Mouse (Mus musculus) thymus, adult 2 months (tissue): Measurements from ENCODE around the gene Fabp6. TPM values are rescaled to one million over a fixed set of nuclear protein-coding genes. Genes with fewer than 3 reads are reported as not detected.

Experiments
- DNase-seq: peaks from one replicate; pipeline ENCODE4 v3.0.0; 2021
- H3K27ac ChIP-seq: fragments of 200-500 bp; 2 replicates; pipeline ENCODE4 v1.5.1; 2012; ENCODE audit warnings: low read length, control low read depth; ENCODE audit not compliant: control insufficient read depth, insufficient read depth
- H3K27me3 ChIP-seq: fragments of 200-500 bp; 2 replicates; pipeline ENCODE4 v1.6.1; 2012; ENCODE audit warnings: mild to moderate bottlenecking, low read length, moderate library complexity, mixed read lengths; ENCODE audit not compliant: control insufficient read depth, insufficient read depth
- H3K36me3 ChIP-seq: fragments of 200-500 bp; 2 replicates; pipeline ENCODE4 v1.6.1; 2012; ENCODE audit warnings: mild to moderate bottlenecking, low read length, moderate library complexity; ENCODE audit not compliant: control insufficient read depth, insufficient read depth
- H3K4me1 ChIP-seq: fragments of 200-500 bp; replicated peaks from 2 replicates; pipeline ENCODE4 v1.6.1; 2012; ENCODE audit warnings: low read length; ENCODE audit not compliant: control insufficient read depth, insufficient read depth
- H3K4me3 ChIP-seq: fragments of 200-500 bp; 2 replicates; pipeline ENCODE4 v1.5.1; 2012; ENCODE audit warnings: mild to moderate bottlenecking, low read length, control low read depth, moderate library complexity; ENCODE audit not compliant: control insufficient read depth, insufficient read depth
- CTCF ChIP-seq: fragments of 200-500 bp; IDR thresholded peaks from 2 replicates; pipeline ENCODE4 v1.5.1; 2012; ENCODE audit warnings: mild to moderate bottlenecking, control low read depth, low read length, moderate library complexity, borderline replicate concordance; ENCODE audit not compliant: control insufficient read depth, poor library complexity, insufficient read depth; ENCODE audit errors: extremely low read depth
- POLR2A ChIP-seq: fragments of 200-500 bp; IDR thresholded peaks from 2 replicates; pipeline ENCODE4 v1.6.1; 2012; ENCODE audit warnings: mild to moderate bottlenecking, low read length, control low read depth, moderate library complexity; ENCODE audit not compliant: control insufficient read depth, poor library complexity, insufficient read depth; ENCODE audit errors: extremely low read depth
- WGBS: fragments of 180-500 bp; shearing (Covaris S2); methylation state at CpG from one replicate; pipeline ENCODE4 v1.1.7; 2018; 5-methylcytosine and 5-hydroxymethylcytosine counted together
- polyA plus RNA-seq: library from polyadenylated mRNA; depleted of rRNA; stranded (reverse); fragments of >200 nt; gene quantifications from 2 replicates; pipeline ENCODE4 v1.2.3, GENCODE M21; 2012

Fabp6 gene
- polyA plus RNA-seq, 1 experiment = 1.4 TPM

DNA sequence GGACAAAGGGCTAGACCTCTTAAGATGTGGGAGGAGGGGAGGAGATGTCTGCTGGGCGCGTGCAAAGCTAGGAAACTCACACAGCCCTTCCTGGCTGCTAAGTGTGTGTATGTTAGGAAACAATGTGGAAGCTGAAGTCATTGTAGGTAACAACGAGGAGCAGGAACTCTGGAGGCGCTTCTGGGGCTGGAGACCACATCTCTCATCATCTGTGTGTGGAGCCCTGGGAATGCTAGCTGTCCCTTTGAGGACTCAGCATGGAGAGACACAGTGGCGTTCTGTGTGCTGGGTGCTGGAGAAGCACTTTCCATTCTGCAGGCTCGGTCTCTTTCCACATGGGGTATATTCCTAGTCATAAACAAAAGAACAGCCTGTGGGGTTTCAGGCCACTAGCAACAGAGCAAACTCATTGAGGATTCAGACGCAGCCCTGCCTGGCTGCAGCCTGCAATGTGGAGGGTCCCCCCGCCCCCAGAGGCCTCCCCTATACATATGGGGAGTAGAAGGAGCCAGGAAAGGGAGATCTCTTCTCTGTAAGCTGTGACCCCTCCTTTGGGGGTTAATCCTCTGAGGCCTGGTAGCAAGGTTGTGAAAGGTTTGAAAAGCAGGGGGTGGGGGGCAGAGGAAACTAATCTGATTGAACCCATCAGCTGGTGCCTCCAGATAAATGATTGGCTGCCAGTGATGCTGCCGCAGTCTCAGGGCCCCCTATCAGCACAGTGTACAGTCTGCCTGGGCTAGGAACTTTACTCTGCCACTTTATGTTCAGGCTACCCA is 25.8 kb downstream of the Fabp6 start:
- no peak overlapping the region for H3K4me3 ChIP-seq
- no peak for DNase-seq
- no peaks in the 10 kb centered on the region for H3K36me3 ChIP-seq
- WGBS = 45% methylated on average over 9 of the region's 9 CpGs
- peaks cover 7% of the 10 kb centered on the region; the same call in 1 of the 2 replicates for H3K4me1 ChIP-seq
- H3K27ac ChIP-seq = no peak overlapping the region
- TF ChIP-seq CTCF = no peak
- TF ChIP-seq POLR2A = no peak
- H3K27me3 ChIP-seq = no peaks in the 10 kb centered on the region

DNA sequence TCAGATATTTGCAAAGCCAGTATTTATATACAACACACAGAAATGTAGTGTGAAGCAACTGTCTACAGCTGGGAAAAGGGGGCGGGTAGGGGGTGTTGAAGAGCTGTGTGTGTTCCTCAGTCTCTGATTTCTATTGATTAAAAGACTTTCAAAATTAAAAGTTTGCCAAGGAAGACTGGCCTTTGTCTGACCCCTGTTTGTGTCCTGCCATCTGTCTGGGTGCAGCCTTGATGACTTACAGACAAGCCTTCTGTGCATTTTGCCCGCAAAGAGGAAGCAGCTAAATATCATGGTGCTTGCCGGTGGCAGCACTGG is 26.3 kb downstream of the Fabp6 start:
- Histone ChIP-seq H3K36me3 (no peaks in the 10 kb centered on the region), H3K27ac (no peak overlapping the region), H3K27me3 (no peaks in the 10 kb centered on the region), H3K4me3 (no peak overlapping the region), H3K4me1 (peaks cover 7% of the 10 kb centered on the region; the same call in 1 of the 2 replicates)
- WGBS = 30% methylated on average over 3 of the region's 3 CpGs
- DNase-seq = no peak
- no peak for TF ChIP-seq POLR2A
- TF ChIP-seq CTCF = no peak

- no peak for DNase-seq
- 78% methylated on average over 11 of the region's 11 CpGs for WGBS
- Histone ChIP-seq H3K4me3 (no peak overlapping the region), H3K4me1 (no peaks in the 10 kb centered on the region), H3K27me3 (no peaks in the 10 kb centered on the region), H3K36me3 (no peaks in the 10 kb centered on the region), H3K27ac (no peak overlapping the region)
- TF ChIP-seq POLR2A (no peak), CTCF (no peak)
Measured at GRCm38 (mm10) chr11:43569595-43569994, 31.7 kb downstream of the Fabp6 start.

GRCm38 (mm10) chr11:43569188-43569587 is 32.2 kb downstream of the Fabp6 start:
- no peaks in the 10 kb centered on the region for H3K36me3 ChIP-seq
- no peak for TF ChIP-seq POLR2A
- TF ChIP-seq CTCF = no peak
- no peaks in the 10 kb centered on the region for H3K4me1 ChIP-seq
- H3K27me3 ChIP-seq = no peaks in the 10 kb centered on the region
- H3K4me3 ChIP-seq = no peak overlapping the region
- H3K27ac ChIP-seq = no peak overlapping the region
- WGBS = 90% methylated on average over 5 of the region's 5 CpGs
- DNase-seq = no peak

DNA sequence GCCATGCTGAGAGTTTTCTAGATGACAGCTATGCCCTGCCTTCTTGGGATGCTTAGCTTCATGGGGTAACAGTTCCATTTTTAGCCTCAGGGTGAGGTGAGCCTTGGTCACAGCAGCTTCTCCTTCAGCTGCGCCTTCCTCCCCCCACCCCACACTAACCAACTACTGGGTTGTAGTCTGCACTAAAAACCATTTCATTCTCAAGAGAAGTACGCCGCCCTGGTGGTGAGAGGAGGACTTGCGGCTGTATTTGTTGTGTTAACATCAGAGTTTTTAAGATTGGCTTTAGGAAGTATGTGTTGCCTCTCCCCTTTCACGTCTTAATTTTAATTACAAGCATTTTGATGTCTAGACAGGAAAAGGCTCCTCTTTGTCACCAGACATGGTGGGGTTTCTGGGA is 33.1 kb downstream of the Fabp6 start:
- 32% methylated on average over 5 of the region's 5 CpGs for WGBS
- DNase-seq = peak; percentile 61
- no peaks in the 10 kb centered on the region for H3K36me3 ChIP-seq
- no peaks in the 10 kb centered on the region for H3K4me1 ChIP-seq
- no peak for TF ChIP-seq POLR2A
- no peak; the same call in 1 of the 2 replicates for TF ChIP-seq CTCF
- H3K27ac ChIP-seq = no peak overlapping the region
- no peaks in the 10 kb centered on the region for H3K27me3 ChIP-seq
- H3K4me3 ChIP-seq = no peak overlapping the region

- no peak for TF ChIP-seq CTCF
- no peak for TF ChIP-seq POLR2A
- no peak for DNase-seq
- 92% methylated on average over 5 of the region's 5 CpGs for WGBS
Measured at GRCm38 (mm10) chr11:43566696-43567095, 34.6 kb downstream of the Fabp6 start.

DNA sequence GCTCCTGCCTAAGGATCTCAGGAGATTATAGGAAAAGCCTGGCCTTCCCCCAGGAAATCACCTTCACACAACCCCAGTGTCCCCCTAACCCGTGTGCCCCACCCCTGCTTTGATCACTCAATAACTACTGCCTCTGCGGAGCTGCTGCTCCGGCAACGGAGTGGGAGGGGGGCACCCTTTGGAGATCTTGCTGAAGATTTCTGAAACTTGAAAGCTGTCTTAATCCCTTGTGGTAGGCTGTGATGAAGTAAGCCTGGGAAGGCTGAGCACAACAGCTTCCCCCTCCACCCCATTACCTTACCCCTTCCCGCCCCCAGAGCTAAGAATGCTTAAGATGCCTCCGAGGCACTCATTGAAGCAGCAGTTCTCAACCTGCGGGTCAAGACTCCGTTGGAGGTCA is 35.5 kb downstream of the Fabp6 start:
- TF ChIP-seq CTCF (no peak), POLR2A (no peak)
- Histone ChIP-seq H3K27me3 (no peaks in the 10 kb centered on the region), H3K4me1 (no peaks in the 10 kb centered on the region), H3K4me3 (no peak overlapping the region), H3K27ac (no peak overlapping the region), H3K36me3 (no peaks in the 10 kb centered on the region)
- no peak for DNase-seq
- WGBS = 90% methylated on average over 8 of the region's 8 CpGs

More at GRCm38 (mm10) chr11:43566696-43567095, 34.6 kb downstream of the Fabp6 start:
- Histone ChIP-seq H3K36me3 (no peaks in the 10 kb centered on the region), H3K4me3 (no peak overlapping the region), H3K27ac (no peak overlapping the region), H3K27me3 (no peaks in the 10 kb centered on the region), H3K4me1 (no peaks in the 10 kb centered on the region)
